Mouse (Mus musculus) gastrocnemius, postnatal 25 days (tissue): ENCODE data around the gene Galnt6. TPM values are rescaled to one million over a fixed set of nuclear protein-coding genes. Genes with fewer than 3 reads are reported as not detected.
A peak's percentile ranks its signal among the peaks of the same experiment; 100 is the strongest.
"Not testable (repeated sequence)": the region's sequence is repeated elsewhere in the genome, so short reads cannot be mapped to it uniquely, and the experiment has no call there.

Source experiments
- DNase-seq: peaks from one replicate; pipeline ENCODE4 v3.0.0; 2022
- long read RNA-seq, 2 experiments: library from polyadenylated mRNA; stranded (forward); transcript quantifications; one replicate each; pipeline ENCODE4 v2.0.0; 2021
- total RNA-seq, 2 experiments: library from RNA; stranded (reverse); gene quantifications; 1 replicate in 1 of 2; 2 replicates in 1 of 2; pipeline ENCODE4 v1.2.3; 2021

The Galnt6 gene
- under 1 TPM; 0.08 to 0.13 TPM for total RNA-seq
- long read RNA-seq, experiment 1 = 0 reads
- long read RNA-seq, experiment 2 = 0 reads

DNA sequence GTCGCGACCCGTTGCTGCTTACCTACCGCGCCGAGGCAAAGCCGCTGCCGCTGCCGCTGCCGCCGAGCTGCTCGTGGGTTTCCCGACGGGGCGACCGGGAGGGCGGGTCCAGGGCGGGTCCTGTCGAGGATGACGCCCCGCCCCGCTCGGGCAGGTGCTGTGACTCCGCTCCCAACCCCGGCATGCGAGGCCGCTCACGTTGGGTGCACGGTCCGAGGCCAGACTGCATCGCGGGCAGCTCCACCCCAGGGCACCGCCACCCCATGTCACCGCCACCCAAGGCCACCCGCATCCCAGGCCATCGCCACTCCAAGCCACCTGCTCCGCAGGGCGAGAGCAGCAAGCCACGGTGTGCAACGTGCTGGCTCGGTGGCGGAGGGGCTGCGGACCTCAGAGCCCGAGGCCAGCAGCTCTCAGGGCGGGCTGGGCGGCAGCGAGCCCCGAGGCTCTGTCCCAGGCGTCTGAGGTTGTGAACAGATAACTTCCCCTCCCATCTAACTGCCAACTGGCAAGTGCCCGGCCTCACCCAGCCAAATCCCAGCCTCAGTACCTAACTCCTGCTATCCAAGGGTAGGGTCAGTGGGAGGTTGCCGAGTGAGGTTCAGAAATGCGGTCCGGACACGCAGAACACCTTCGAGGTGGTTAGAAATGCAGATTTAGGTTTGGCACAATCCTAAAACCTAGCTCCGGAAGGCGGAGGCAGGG lies at the start of gene Galnt6:
Galnt6 (minus strand) TSS at position 96 of the 705 bp plus-strand sequence.
- peak; percentile 22 for DNase-seq

DNA sequence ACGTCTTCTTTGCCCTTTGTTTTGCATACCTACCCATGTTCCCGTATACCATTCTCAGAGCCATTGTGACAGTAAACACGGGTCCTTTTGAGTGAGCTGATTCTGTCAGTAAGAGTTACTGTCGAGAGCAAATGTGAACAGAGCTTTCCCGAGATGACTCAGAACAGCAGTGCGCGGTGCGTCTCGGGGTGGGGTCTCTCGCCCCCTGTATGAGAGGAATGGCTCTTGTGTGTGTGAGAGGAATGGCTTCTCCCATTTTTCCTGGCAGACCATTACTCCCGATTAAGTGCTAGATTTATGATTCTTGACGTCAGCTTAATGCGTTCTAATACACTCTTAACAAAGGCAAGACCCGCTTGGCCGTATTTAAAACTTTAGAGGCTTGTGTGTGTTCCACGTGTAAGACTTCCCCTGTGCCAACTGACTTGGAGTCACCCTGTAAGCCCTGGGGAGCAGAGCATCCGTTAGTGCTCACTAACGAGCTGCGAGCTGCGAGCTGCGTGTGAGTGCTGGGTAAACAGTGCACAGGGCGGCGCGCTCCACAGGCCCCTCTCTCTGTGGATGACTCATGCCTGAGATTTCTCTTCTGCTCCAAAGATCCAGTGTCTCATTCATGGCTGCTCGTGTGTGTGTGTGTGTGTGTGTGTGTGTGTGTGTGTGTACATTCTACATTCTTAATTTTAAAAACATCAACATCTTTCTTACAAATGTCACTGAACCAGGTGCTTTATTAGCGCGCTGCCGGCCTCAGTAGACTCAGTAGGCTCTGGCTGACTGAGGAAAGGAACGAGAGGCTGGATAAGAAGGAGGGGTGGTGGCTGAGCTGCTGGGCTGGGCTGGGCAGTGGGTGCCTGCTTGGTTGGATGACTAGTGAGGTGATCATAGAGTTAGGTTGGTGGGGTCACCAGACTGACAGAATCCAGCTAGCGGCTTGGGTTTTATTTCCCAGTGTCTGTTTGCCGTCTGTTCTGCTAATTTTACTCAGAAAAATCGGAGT lies 48.1 kb upstream of the Galnt6 start:
- DNase-seq = no peak

DNA sequence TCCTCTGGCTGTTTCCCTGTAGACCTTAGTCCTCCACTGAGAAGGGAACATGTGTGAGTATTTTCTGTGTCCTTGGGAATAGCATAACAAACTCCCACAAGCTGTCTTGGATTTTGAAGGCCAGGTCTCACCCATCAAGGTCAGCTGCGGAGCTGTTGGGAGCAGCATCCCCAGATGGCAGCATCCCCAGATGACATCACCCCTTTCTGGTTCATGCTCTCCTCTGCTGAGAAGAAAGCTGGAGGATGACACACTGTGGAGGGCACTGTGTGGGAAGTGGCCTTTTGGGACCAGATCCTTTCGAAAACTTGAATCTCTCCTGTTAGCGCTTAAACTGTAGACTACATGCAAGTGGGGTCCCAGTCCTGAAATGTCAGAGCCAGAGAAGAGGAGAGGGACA lies 47.2 kb upstream of the Galnt6 start:
- no peak for DNase-seq

DNA sequence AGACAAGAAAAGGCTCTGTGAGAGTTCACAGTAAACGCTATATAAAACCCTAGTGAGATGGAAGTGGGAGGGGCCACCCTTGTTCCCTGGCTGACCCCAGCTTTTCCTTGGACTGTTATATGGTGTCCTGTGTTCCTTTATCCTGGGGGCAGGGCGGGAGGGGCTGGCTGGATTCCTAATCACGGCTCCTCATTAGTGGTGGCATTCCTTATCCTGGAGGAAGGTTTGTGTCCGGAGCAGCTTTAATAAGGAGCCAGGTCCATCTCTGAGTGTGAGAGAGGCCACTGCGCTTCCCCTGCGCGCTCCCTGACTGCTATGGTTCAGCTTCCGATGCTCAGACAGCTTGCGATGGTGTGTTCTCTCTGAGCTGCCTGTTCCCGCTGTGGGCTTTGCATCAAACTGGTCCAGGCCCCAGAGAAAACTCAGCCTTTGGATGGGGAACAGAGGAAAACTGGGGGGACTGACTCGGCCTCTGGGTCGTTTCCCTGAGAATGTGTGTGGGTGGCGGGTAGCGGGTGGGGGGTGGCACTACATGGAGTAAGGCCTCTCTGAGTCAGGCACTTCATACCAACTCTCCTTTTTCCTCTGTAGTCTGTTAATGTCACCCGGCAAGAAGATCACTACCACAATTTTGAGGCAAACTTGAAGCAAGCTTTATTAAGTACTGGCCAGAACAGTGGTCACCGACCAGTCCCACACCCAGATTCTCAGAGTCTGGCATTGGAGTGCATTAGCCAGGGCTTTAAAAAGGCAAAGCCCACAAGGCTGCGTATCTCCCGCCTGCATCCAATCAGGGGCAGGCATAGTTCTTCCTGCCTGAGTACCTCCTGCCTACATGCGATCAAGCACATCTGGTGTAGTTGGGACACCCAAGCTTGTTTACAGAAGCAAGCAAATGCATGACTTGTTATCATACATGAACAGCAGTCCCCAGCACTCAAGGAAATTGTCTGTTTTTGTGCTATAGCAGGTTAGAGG lies 46.3 kb upstream of the Galnt6 start:
- DNase-seq = no peak

- DNase-seq = not testable (repeated sequence)
These were observed 44.7 kb upstream of the Galnt6 start for GRCm38 (mm10) chr15:100773859-100774258.

GRCm38 (mm10) chr15:100772685-100773084 lies 43.5 kb upstream of the Galnt6 start:
- DNase-seq = no peak

DNA sequence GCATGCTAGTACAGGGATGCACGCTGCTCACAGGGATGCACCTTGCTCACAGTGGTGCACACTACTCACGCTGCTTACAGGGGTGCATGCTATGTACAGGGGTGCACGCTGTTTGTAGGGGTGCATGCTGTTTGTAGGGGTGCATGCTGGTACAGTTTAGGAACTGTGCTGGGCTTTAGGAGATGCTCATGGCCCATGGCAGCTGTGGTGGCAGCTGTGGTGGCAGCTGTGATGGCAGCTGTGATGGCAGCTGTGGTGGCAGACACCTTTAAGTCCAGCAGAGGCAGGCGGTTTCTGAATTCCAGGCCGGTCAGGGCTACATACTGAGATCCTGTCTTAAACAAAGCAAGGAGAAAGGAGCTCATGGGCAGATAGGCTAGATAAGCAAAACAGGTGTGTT lies 41.2 kb upstream of the Galnt6 start:
- no peak for DNase-seq

DNA sequence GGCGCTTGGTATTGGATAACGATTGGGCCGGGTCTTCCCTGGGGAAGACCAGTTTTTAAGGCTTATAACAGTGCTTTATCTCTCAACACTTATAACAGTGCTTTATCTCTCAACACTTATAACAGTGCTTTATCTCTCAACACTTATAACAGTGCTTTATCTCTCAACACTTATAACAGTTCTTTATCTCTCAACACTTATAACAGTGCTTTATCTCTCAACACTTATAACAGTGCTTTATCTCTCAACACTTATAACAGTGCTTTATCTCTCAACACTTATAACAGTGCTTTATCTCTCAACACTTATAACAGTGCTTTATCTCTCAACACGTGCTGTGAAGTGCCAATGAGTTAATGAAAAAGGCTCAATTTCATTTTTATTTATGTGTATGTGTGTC lies 39.8 kb upstream of the Galnt6 start:
- not testable (repeated sequence) for DNase-seq

- no peak for DNase-seq
These were observed 38.7 kb upstream of the Galnt6 start for GRCm38 (mm10) chr15:100767851-100768250.

GRCm38 (mm10) chr15:100766826-100767225 lies 37.6 kb upstream of the Galnt6 start:
- DNase-seq = no peak

DNA sequence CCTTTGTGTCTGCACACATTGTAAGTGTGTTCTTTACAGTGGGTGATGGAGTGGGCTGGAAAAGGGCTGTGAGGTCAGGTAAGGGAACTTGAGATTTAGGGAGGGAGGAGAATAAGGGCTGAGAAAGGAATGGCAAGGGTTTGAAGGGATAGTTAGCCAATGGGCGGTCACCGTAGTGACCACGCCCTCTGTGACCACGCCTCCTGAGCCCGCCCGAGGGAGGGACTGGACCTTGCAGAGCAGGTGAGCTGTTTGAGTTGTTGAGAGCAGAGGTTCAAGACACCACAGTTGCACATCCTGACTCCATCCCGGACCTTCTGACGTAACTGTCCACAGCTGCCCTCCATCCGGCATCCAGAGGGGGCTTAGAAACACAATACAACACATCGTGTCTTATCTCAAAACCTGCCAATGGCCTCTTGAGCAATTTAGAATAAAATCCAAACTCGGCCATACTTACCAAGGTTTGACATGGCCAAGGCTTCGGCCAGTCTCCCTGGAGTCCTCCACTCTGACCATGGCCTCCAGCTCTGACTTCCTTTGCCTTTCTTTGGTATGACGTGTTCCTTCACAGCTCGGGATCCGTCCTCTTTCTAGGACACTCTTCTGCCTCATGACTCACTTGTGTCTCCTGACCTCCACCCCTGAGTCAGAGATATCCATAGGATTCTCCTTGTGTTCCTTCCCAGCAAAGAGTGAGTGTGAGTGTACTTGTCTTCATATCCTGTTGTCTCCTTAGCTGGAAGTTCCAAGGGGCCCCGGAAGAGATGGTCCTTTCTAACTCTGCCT lies 35.2 kb upstream of the Galnt6 start:
- no peak for DNase-seq

DNA sequence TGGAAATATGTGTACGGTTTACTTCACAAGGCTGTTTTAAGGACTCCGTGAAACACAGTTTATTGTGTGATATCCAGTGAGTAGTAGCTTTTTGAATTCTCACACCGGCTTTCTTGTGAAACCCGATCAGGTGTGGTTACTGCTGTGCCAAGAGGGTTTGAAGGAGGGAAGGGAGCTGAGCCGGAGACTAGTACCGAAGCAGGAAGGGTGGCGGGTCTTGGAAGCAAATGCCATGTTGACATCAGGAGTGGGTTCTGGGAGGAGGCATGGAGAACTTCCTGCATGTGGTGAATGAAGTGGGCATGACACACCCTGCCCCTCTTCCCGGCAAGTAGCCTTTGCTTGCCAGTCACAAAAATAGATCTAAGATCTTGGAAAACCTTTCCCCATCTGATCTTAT lies 33.5 kb upstream of the Galnt6 start:
- DNase-seq = no peak

- DNase-seq = peak; percentile 81
These were observed 32.4 kb upstream of the Galnt6 start, which contains the start of gene Slc4a8 for GRCm38 (mm10) chr15:100761419-100762185. Gene Slc4a8, plus strand, starts transcription at chr15:100761747.

DNA sequence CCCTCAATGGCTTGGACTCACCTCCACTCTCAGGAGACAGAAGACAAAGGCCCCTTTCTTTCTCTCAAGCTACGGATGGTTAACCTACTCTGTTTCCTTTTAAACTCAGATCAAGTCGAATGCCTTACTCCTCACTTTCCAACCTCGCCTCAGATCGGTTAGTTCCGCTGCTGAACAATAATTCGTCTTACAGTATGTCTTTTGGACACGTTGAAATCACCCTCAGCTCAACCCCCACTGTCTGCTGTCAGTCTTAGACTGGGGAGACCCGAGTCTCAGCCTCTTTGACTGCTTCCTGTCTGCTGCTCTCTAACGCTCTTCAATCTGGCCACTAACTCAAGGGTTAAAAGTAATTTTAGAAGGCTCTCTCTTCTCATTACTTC lies 31.9 kb upstream of the Galnt6 start:
- no peak for DNase-seq

GRCm38 (mm10) chr15:100759286-100759685 lies 30.1 kb upstream of the Galnt6 start:
- DNase-seq = no peak

- DNase-seq = peak; percentile 37
These were observed 28.4 kb upstream of the Galnt6 start for GRCm38 (mm10) chr15:100757527-100757978.

DNA sequence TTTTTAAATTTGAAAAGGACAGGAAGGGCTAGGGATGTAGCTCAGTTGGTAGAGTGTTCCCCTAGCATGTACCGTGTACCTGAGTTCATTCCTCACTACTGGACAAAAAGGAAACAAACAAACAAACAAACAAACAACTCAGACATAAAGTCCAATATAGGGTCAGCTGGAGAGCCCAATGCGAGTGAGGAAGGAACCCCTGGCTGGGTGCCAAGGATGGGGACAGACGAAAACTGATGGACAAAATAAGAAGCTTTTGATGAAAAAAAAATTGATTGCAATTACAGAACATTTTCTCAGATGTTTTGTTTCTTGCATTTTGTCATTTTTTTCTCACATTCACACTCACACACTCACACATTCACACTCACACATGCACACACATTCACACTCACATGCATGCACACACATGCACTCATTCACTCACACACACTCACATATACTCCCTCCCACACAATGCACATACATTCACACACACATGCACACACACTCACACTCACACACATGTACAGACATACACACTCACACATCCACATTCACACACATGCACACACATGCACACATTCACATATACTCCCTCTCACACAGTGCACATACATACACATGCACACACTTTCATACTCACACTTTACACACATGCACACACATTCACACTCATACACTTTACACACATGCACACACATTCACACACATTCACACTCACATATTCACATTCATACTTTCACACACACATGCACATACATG lies 26.9 kb upstream of the Galnt6 start:
- DNase-seq = no peak

DNA sequence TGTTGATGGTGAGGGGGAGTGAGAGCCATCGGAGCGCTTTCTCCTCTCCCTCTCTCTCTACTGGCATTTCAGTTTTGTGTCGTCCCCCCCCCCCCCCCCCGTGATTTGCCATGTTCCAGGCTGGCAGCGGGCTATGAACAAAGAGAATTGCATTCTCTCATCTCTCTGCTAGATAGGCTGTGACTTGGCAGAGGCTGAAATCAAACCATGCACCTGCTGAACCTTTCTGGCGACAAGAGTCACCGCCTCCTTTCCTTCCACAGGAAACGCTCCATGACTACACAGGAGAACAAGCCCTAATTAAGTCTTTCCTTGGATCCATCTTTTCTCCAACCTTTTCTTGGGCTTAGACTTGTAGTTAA lies 26.3 kb upstream of the Galnt6 start:
- DNase-seq = no peak

DNA sequence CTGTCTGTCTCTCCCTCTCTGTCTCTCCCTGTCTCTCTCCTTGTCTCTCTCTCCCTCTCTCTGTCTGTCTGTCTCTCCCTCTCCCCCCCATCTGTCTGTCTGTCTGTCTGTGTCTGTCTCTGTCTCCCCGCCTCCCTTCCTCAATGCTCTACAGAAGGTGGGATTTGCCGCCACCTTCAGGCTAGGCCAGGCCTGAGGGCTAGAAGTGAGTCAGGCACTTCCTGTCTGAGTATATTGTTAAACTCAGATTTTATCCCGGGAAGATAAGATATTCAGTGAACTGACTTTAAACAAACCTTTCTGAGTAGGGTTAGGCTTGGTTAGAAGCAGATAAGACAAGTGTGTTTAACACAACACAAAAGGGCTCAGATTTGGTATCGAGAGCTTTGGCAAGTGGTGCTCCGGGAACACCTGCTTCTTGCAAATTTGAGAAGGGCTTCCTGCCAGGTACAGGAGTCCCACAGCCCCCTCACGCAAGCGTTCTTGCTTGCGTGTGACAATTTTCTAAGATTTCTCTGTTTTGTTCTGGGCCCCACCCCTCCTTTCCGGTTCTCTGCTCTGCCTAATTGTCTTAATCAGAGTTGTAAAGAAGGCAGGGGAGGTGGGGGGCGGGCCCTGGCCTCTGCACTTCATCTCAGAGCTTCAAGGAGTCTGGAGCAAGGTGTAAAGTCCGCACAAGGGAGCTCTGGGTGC lies 25.8 kb upstream of the Galnt6 start:
- no peak for DNase-seq
